Mouse (Mus musculus): ENCODE results near the gene Nrip3.
A peak's percentile ranks its signal among the peaks of the same experiment; 100 is the strongest.

Gene Nrip3

GRCm38 (mm10) chr7:109767575-109768350 lies 14.1 kb downstream of the Nrip3 start:
- DNase-seq: no peak

- no peak for DNase-seq
Measured at GRCm38 (mm10) chr7:109764009-109764408, 17.8 kb downstream of the Nrip3 start.

- no peak for DNase-seq
Measured at GRCm38 (mm10) chr7:109756291-109756690, 25.5 kb downstream of the Nrip3 start.

GRCm38 (mm10) chr7:109754034-109754433 lies 27.8 kb downstream of the Nrip3 start:
- no peak for DNase-seq

- DNase-seq: peak; percentile 88 to 89
Measured at GRCm38 (mm10) chr7:109752008-109752925, 29.6 kb downstream of the Nrip3 start, which contains the start of gene Tmem9b. Gene Tmem9b (minus strand): TSS chr7:109752875.

GRCm38 (mm10) chr7:109751427-109752007 lies 30.3 kb downstream of the Nrip3 start:
- DNase-seq: peak in 1 of 2 experiments; percentile 19

GRCm38 (mm10) chr7:109747747-109748146 lies 34.1 kb downstream of the Nrip3 start:
- DNase-seq: no peak

- DNase-seq: no peak
Measured at GRCm38 (mm10) chr7:109741703-109742102, 40.1 kb downstream of the Nrip3 start.

- no peak for DNase-seq
Measured at GRCm38 (mm10) chr7:109741060-109741459, 40.8 kb downstream of the Nrip3 start.

- no peak for DNase-seq
Measured at GRCm38 (mm10) chr7:109739822-109740370, 41.9 kb downstream of the Nrip3 start.

- no peak for DNase-seq
Measured at GRCm38 (mm10) chr7:109734806-109735205, 47.0 kb downstream of the Nrip3 start.

- no peak for DNase-seq
Measured at GRCm38 (mm10) chr7:109731626-109732025, 50.2 kb downstream of the Nrip3 start, which contains the start of gene Ascl3. Gene Ascl3 (minus strand): TSS chr7:109731726.

GRCm38 (mm10) chr7:109723697-109724096 lies 58.1 kb downstream of the Nrip3 start, which contains the start of gene BC051019:
Gene BC051019 (minus strand): TSS chr7:109723850.
- no peak for DNase-seq

- DNase-seq: no peak
Measured at GRCm38 (mm10) chr7:109723114-109723513, 58.7 kb downstream of the Nrip3 start.

- DNase-seq: no peak
Measured at GRCm38 (mm10) chr7:109722618-109723017, 59.2 kb downstream of the Nrip3 start.

- peak in 1 of 2 experiments; percentile 58 for DNase-seq
Measured at GRCm38 (mm10) chr7:109719286-109719685, 62.5 kb downstream of the Nrip3 start.

GRCm38 (mm10) chr7:109713434-109713982 lies 68.3 kb downstream of the Nrip3 start:
- DNase-seq: no peak

- DNase-seq: no peak
Measured at GRCm38 (mm10) chr7:109712198-109712597, 69.6 kb downstream of the Nrip3 start.

GRCm38 (mm10) chr7:109710069-109710468 lies 71.8 kb downstream of the Nrip3 start:
- no peak for DNase-seq

- DNase-seq: no peak
Measured at GRCm38 (mm10) chr7:109708961-109709382, 72.9 kb downstream of the Nrip3 start.

All from cerebellum, postnatal 25 days (tissue).